Mouse (Mus musculus): ENCODE results near the gene Mptx2. TPM values are rescaled to one million over a fixed set of nuclear protein-coding genes. Genes with fewer than 3 reads are reported as not detected.
"Not testable (repeated sequence)": the region's sequence is repeated elsewhere in the genome, so short reads cannot be mapped to it uniquely, and the experiment has no call there.

The Mptx2 gene
- polyA plus RNA-seq, 1 experiment from 2014 or later: not detected

DNA sequence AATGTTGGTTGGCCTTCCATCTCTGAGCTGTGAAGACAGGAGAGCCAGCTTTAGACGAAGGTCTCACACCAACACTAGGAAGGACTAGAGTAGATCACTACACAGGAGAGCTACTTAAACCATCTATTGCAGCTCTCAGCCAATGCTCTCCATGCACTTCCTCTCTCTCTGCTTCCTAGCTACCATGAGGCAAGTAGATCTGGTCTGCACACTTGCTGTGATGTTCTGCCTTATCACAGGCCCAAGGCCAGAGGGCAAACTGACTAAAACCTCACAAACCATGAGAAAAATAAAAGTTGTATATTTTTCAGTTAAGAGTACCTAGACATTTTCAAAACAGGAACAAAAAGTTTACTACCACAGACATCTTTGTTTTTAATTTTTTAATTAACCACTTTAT is 40.6 kb downstream of the Mptx2 start:
- DNase-seq (ENCODE audit: low spot score); H3K4me3 ChIP-seq; H3K27me3 ChIP-seq (ENCODE audit: low read depth, poor library complexity, severe bottlenecking); H3K27ac ChIP-seq; H3K9me3 ChIP-seq (replicated peaks); H3K4me1 ChIP-seq; H3K36me3 ChIP-seq: not testable (repeated sequence)
- 86% methylated on average over 1 of the region's 1 CpGs for WGBS

DNA sequence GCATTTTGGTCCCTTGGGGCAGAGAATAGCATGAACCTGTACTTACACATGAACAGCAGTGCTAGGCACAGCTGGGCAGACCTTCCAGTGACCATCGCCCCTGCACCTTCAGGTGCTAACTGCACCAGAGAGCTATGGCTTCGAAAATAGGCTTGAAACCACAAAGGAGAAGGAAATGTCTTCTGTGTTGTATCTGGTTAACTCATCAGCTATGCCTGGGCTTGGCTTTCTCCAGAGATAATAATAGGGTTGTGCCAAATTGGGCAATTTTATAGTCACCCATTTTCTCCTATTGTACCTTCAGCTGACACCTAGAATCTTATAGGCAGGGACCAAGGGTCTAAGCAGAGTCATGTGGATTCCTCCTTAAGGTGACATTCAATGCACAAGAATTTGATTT is 50.5 kb downstream of the Mptx2 start, which contains the start of gene Fcer1a:
Gene Fcer1a, minus strand, starts transcription at position 134 of the 400 bp plus-strand sequence.
- no peak within 1 kb of the TSS for H3K27ac ChIP-seq
- H3K4me1 ChIP-seq: no peaks in the 10 kb centered on the region
- H3K9me3 ChIP-seq (replicated peaks): no peaks in the 10 kb centered on the region
- WGBS: 90% methylated on average over 2 of the region's 2 CpGs
- H3K36me3 ChIP-seq: no peaks in the 10 kb centered on the region
- H3K27me3 ChIP-seq (ENCODE audit: low read depth, poor library complexity, severe bottlenecking): no peaks in the 10 kb centered on the region
- no peak within 1 kb of the TSS for H3K4me3 ChIP-seq
- no peak for DNase-seq (ENCODE audit: low spot score)

Other genes starting within 250 kb of the Mptx2 start
- gene Olfr1408, start 140.4 kb downstream of the Mptx2 start, polyA plus RNA-seq (2016; fragmentation: Nextera tagmentation; extraction: Ambion mirVana): not detected in 2 replicates
- gene Olfr1406, start 87.1 kb downstream of the Mptx2 start, polyA plus RNA-seq (2016; fragmentation: Nextera tagmentation; extraction: Ambion mirVana): not detected in 2 replicates
- gene Olfr218, start 80.0 kb downstream of the Mptx2 start, polyA plus RNA-seq (2016; fragmentation: Nextera tagmentation; extraction: Ambion mirVana): not detected in 2 replicates
- gene Olfr1404, start 65.4 kb downstream of the Mptx2 start, polyA plus RNA-seq (2016; fragmentation: Nextera tagmentation; extraction: Ambion mirVana): not detected in 2 replicates
- gene Fcer1a, start 50.6 kb downstream of the Mptx2 start, polyA plus RNA-seq (2016; fragmentation: Nextera tagmentation; extraction: Ambion mirVana): not detected in 2 replicates
- gene Olfr418, start 11.8 kb downstream of the Mptx2 start, polyA plus RNA-seq (2016; fragmentation: Nextera tagmentation; extraction: Ambion mirVana): not detected in 2 replicates
- gene Ackr1, start 56.0 kb upstream of the Mptx2 start, polyA plus RNA-seq (2016; fragmentation: Nextera tagmentation; extraction: Ambion mirVana): 0.55 and 0.78 TPM in 2 replicates
- 1.1 and 2.5 TPM in 2 replicates for gene Aim2, start 73.1 kb upstream of the Mptx2 start, polyA plus RNA-seq (2016; fragmentation: Nextera tagmentation; extraction: Ambion mirVana)
- 0.29 and 0.49 TPM in 2 replicates for gene Cadm3, start 89.9 kb upstream of the Mptx2 start, polyA plus RNA-seq (2016; fragmentation: Nextera tagmentation; extraction: Ambion mirVana)
- gene Ifi206, start 213.3 kb upstream of the Mptx2 start, polyA plus RNA-seq (2016; fragmentation: Nextera tagmentation; extraction: Ambion mirVana): not detected in 2 replicates

Measured in limb, embryonic 10.5 days (tissue).